In the genomic region with DNA sequence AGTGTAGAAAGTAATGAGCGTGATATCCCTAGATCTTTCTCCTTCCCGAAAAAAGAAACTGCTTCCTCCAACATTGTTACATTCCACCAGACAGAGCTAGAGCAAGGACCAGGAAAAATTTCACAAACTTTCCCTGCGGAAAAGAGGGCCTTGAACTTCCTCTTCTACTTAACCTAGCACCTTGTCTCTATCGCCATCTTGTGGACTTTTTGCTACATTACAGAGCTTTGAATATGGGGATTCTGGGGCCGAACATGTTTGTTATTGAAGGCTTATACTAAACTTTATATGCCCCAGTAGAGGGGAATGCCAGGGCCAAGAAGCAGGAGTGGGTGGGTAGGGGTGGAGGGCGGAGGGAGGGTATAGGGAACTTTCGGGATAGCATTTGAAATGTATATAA, we compare ENCODE assay signal across 7 mouse cellular contexts. TPM values are rescaled to one million over a fixed set of nuclear protein-coding genes. Genes with fewer than 3 reads are reported as not detected.
DNase-seq lines count a peak whose midpoint lies in the region; ATAC-seq and TF ChIP-seq lines count a peak whose summit lies in the region.

No protein-coding gene starts in this region.

- H3K36me3 ChIP-seq in kidney, embryonic 16.5 days (ENCODE audit: insufficient read depth, low read length) = no peaks in the 10 kb centered on the region
- no peaks in the 10 kb centered on the region for H3K36me3 ChIP-seq in G1E (replicated peaks)

- ATAC-seq in kidney, embryonic 16.5 days (ENCODE audit: low FRiP score, low TSS enrichment) = no peak
- ATAC-seq in G1E (ENCODE audit: extremely low read depth, insufficient number of reproducible peaks, low FRiP score, poor library complexity, severe bottlenecking) = no peak

- WGBS in kidney, embryonic 16.5 days = 43% methylated on average over 7 of the region's 7 CpGs

- H3K27me3 ChIP-seq in kidney, embryonic 16.5 days (ENCODE audit: insufficient read depth, low read length) = peaks cover 40% of the 10 kb centered on the region
- peaks cover 4% of the 10 kb centered on the region; the same call in 1 of the 2 replicates for H3K27me3 ChIP-seq in G1E (ENCODE audit: insufficient read depth, low read length)

- H3K27ac ChIP-seq in kidney, embryonic 16.5 days (ENCODE audit: low read length) = no peak overlapping the region

- no peaks in the 10 kb centered on the region for H3K4me1 ChIP-seq in kidney, embryonic 16.5 days (ENCODE audit: insufficient read depth, low read length)
- H3K4me1 ChIP-seq in G1E (ENCODE audit: insufficient read depth, low read depth, low read length) = peaks cover 5% of the 10 kb centered on the region

- H3K4me3 ChIP-seq in kidney, embryonic 16.5 days (ENCODE audit: low read length) = no peak overlapping the region
- no peak overlapping the region for H3K4me3 ChIP-seq in G1E (ENCODE audit: low read depth, low read length)

- 0 out of 2 replicates have a peak, but pooled peaks have one; percentile 20 for TF ChIP-seq CTCF in G1E (IDR thresholded peaks at IDR 0.05; ENCODE audit: low read depth, low read length)

- no peak overlapping the region for H3K4me2 ChIP-seq in kidney, embryonic 16.5 days (replicated peaks; ENCODE audit: low read depth, low read length)

- H3K9me3 ChIP-seq in kidney, embryonic 16.5 days (ENCODE audit: low read length) = no peaks in the 10 kb centered on the region
- no peaks in the 10 kb centered on the region for H3K9me3 ChIP-seq in G1E (replicated peaks)

- peak; percentile 40 for DNase-seq in kidney, adult 9 months
- DNase-seq in CD4-positive helper T cell, adult 2 months (ENCODE audit: low read depth, low spot score) = peak; percentile 32
- no peak for DNase-seq in G1E (ENCODE audit: low spot score)
- peak; percentile 10 for DNase-seq in fibroblast of lung, adult 2 months (ENCODE audit: low read depth)
- DNase-seq in retina, embryonic 14.5 days (ENCODE audit: low spot score) = peak; percentile 76
- DNase-seq in urinary bladder, postnatal 14 days (ENCODE audit: low spot score) = no peak

- no peak overlapping the region for H3K9ac ChIP-seq in kidney, embryonic 16.5 days (replicated peaks; ENCODE audit: low read length)

RNA-seq across cellular contexts. Expression of a gene that starts 21.9 kb away (rescaled TPM):
- polyA plus RNA-seq in kidney, embryonic 16.5 days (2015; fragmentation: Nextera tagmentation; extraction: Ambion mirVana) = not detected in 2 replicates
- total RNA-seq in G1E (2014; fragmentation: Nextera tagmentation) (22.2 and 22.7 TPM in 2 replicates), G1E (2017) (not detected in 2 replicates)
- polyA plus RNA-seq in G1E (2012) = not detected in 2 replicates

RNA-seq across cellular contexts. Expression of a gene that starts 29.5 kb away (rescaled TPM):
- polyA plus RNA-seq in kidney, embryonic 16.5 days (2015; fragmentation: Nextera tagmentation; extraction: Ambion mirVana) = 0.20 and 0.67 TPM in 2 replicates
- total RNA-seq in G1E (2014; fragmentation: Nextera tagmentation) (not detected in 2 replicates), G1E (2017) (not detected in 2 replicates)
- not detected in 2 replicates for polyA plus RNA-seq in G1E (2012)

Comparison
In these comparisons a context has a peak if more than half of its experiments do, and no peak if none do; other contexts are left out.
1. DNase-seq: peak in kidney, adult 9 months (single experiment), CD4-positive helper T cell, adult 2 months (single experiment), fibroblast of lung, adult 2 months (single experiment) and retina, embryonic 14.5 days (single experiment); none in G1E (single experiment) and urinary bladder, postnatal 14 days (single experiment).